Comparison of ENCODE assay signal across 9 mouse cellular contexts in genomic region chr8:126550944-126551357, GRCm38 (mm10). TPM values are rescaled to one million over a fixed set of nuclear protein-coding genes. Genes with fewer than 3 reads are reported as not detected.
DNase-seq lines count a peak whose midpoint lies in the region; ATAC-seq and TF ChIP-seq lines count a peak whose summit lies in the region.
"Had no signal": no experiment of that assay in that cellular context is flagged by ENCODE, and none has a peak within 500 bp of the region (broad histone marks: within the 10 kb centered on the region; RNA-seq: fewer than 3 reads in every experiment).

No protein-coding gene starts in this region.

- ATAC-seq in embryonic facial prominence, embryonic 15.5 days (ENCODE audit: insufficient number of reproducible peaks, low FRiP score, low TSS enrichment, low read depth), result no peak
- peak; percentile 33; the same call in 1 of the 2 replicates for ATAC-seq in liver, embryonic 16.5 days (ENCODE audit: low read depth)
- no peak for ATAC-seq in erythroid progenitor cell, adult 5-6 weeks (replicated peaks; ENCODE audit: low FRiP score, poor library complexity, severe bottlenecking)

- H3K9me3 ChIP-seq in embryonic facial prominence, embryonic 15.5 days (replicated peaks), result no peaks in the 10 kb centered on the region
- no peaks in the 10 kb centered on the region for H3K9me3 ChIP-seq in embryonic facial prominence, embryonic 10.5 days
- H3K9me3 ChIP-seq in ES-Bruce4 (replicated peaks; ENCODE audit: control insufficient read depth, insufficient read depth, low read length, poor library complexity, severe bottlenecking), result no peaks in the 10 kb centered on the region
- no peaks in the 10 kb centered on the region for H3K9me3 ChIP-seq in liver, embryonic 16.5 days (replicated peaks; ENCODE audit: control insufficient read depth, low read length)
- H3K9me3 ChIP-seq: midbrain, embryonic 12.5 days had no signal

- TF ChIP-seq POLR2A in ES-Bruce4 (IDR thresholded peaks at IDR 0.05; ENCODE audit: insufficient read depth, low read length), result no peak
- TF ChIP-seq POLR2A in thymus, adult 2 months (IDR thresholded peaks at IDR 0.05; ENCODE audit: control insufficient read depth, extremely low read depth, insufficient read depth, low read length, poor library complexity), result no peak

- intact Hi-C loops in gastrocnemius, postnatal 14 days (cut with DNase I; ENCODE audit: low total_unique reads), result loop anchor here (10.0 kb wide), 1 partner anchor 46 kb away; no protein-coding TSS in a partner anchor

- no peaks in the 10 kb centered on the region for H3K36me3 ChIP-seq in embryonic facial prominence, embryonic 15.5 days
- H3K36me3 ChIP-seq in embryonic facial prominence, embryonic 10.5 days (replicated peaks), result no peaks in the 10 kb centered on the region
- H3K36me3 ChIP-seq in ES-Bruce4 (ENCODE audit: control insufficient read depth, insufficient read depth, low read length, poor library complexity, severe bottlenecking), result no peaks in the 10 kb centered on the region
- H3K36me3 ChIP-seq in liver, embryonic 16.5 days (ENCODE audit: control insufficient read depth, insufficient read depth), result no peaks in the 10 kb centered on the region
- H3K36me3 ChIP-seq in thymus, adult 2 months (ENCODE audit: control insufficient read depth, insufficient read depth, low read length), result no peaks in the 10 kb centered on the region
- H3K36me3 ChIP-seq: midbrain, embryonic 12.5 days had no signal

- H3K4me3 ChIP-seq in embryonic facial prominence, embryonic 15.5 days (replicated peaks), result no peak overlapping the region
- H3K4me3 ChIP-seq in embryonic facial prominence, embryonic 10.5 days, result no peak overlapping the region
- no peak overlapping the region for H3K4me3 ChIP-seq in ES-Bruce4 (ENCODE audit: low read depth, low read length)
- no peak overlapping the region for H3K4me3 ChIP-seq in liver, embryonic 16.5 days (ENCODE audit: low read depth, low read length)
- H3K4me3 ChIP-seq in thymus, adult 2 months (ENCODE audit: control insufficient read depth, insufficient read depth, low read length), result no peak overlapping the region
- H3K4me3 ChIP-seq: midbrain, embryonic 12.5 days had no signal

- TF ChIP-seq EP300 in ES-Bruce4 (IDR thresholded peaks at IDR 0.05; ENCODE audit: insufficient read depth, low read depth, low read length), result no peak

- TF ChIP-seq CTCF in ES-Bruce4 (IDR thresholded peaks at IDR 0.05; ENCODE audit: low read depth, low read length), result no peak
- TF ChIP-seq CTCF in thymus, adult 2 months (IDR thresholded peaks at IDR 0.05; ENCODE audit: borderline replicate concordance, control insufficient read depth, extremely low read depth, insufficient read depth, low read length, poor library complexity), result no peak

- DNase-seq in embryonic facial prominence, embryonic 10.5 days (ENCODE audit: low spot score), result no peak
- peak; percentile 47 for DNase-seq in gastrocnemius, postnatal 14 days
- no peak for DNase-seq in thymus, adult 2 months
- DNase-seq in cerebellum, adult 8-10 months, result no peak

- 51% methylated on average over 5 of the region's 5 CpGs for WGBS in embryonic facial prominence, embryonic 15.5 days
- 79% methylated on average over 5 of the region's 5 CpGs for WGBS in embryonic facial prominence, embryonic 10.5 days
- WGBS in liver, embryonic 16.5 days (ENCODE audit: insufficient replicate concordance), result 11% methylated on average over 5 of the region's 5 CpGs
- 16% methylated on average over 5 of the region's 5 CpGs for WGBS in thymus, adult 2 months

- H3K27me3 ChIP-seq in embryonic facial prominence, embryonic 15.5 days, result no peaks in the 10 kb centered on the region
- H3K27me3 ChIP-seq in embryonic facial prominence, embryonic 10.5 days (replicated peaks; ENCODE audit: low read depth, poor library complexity, severe bottlenecking), result no peaks in the 10 kb centered on the region
- no peaks in the 10 kb centered on the region for H3K27me3 ChIP-seq in ES-Bruce4 (ENCODE audit: control insufficient read depth, insufficient read depth, low read length, poor library complexity, severe bottlenecking)
- no peaks in the 10 kb centered on the region for H3K27me3 ChIP-seq in liver, embryonic 16.5 days (ENCODE audit: control insufficient read depth, insufficient read depth, low read depth, low read length)
- H3K27me3 ChIP-seq in thymus, adult 2 months (ENCODE audit: control insufficient read depth, insufficient read depth, low read length), result no peaks in the 10 kb centered on the region
- H3K27me3 ChIP-seq: midbrain, embryonic 12.5 days had no signal

- H3K4me1 ChIP-seq in embryonic facial prominence, embryonic 15.5 days, result peaks cover 6% of the 10 kb centered on the region; the same call in 1 of the 2 replicates
- peaks cover 5% of the 10 kb centered on the region; the same call in 1 of the 2 replicates for H3K4me1 ChIP-seq in embryonic facial prominence, embryonic 10.5 days
- H3K4me1 ChIP-seq in ES-Bruce4 (ENCODE audit: control insufficient read depth, insufficient read depth, low read length), result no peaks in the 10 kb centered on the region
- peaks cover 6% of the 10 kb centered on the region for H3K4me1 ChIP-seq in liver, embryonic 16.5 days (ENCODE audit: control insufficient read depth, low read depth, low read length)
- H3K4me1 ChIP-seq in thymus, adult 2 months (replicated peaks; ENCODE audit: control insufficient read depth, insufficient read depth, low read length), result no peaks in the 10 kb centered on the region

- H3K9ac ChIP-seq in embryonic facial prominence, embryonic 15.5 days, result no peak overlapping the region
- H3K9ac ChIP-seq in ES-Bruce4 (ENCODE audit: low read depth, poor library complexity, severe bottlenecking), result no peak overlapping the region; the same call in none of the 2 replicates
- no peak overlapping the region for H3K9ac ChIP-seq in liver, embryonic 16.5 days (ENCODE audit: low read depth, low read length)
- H3K9ac ChIP-seq: midbrain, embryonic 12.5 days had no signal

- H3K27ac ChIP-seq in embryonic facial prominence, embryonic 15.5 days (replicated peaks), result peak overlapping the region; percentile 22; the same call in 1 of the 2 replicates
- H3K27ac ChIP-seq in embryonic facial prominence, embryonic 10.5 days (replicated peaks), result no peak overlapping the region
- peak overlapping the region; percentile 22; the same call in 1 of the 2 replicates for H3K27ac ChIP-seq in ES-Bruce4 (ENCODE audit: insufficient read depth, low read length)
- no peak overlapping the region for H3K27ac ChIP-seq in liver, embryonic 16.5 days (ENCODE audit: low read length)
- no peak overlapping the region for H3K27ac ChIP-seq in thymus, adult 2 months (ENCODE audit: control insufficient read depth, insufficient read depth, low read length)
- H3K27ac ChIP-seq: midbrain, embryonic 12.5 days had no signal

- no peak overlapping the region for H3K4me2 ChIP-seq in embryonic facial prominence, embryonic 15.5 days (replicated peaks)
- no peak overlapping the region for H3K4me2 ChIP-seq in liver, embryonic 16.5 days (ENCODE audit: low read depth, low read length)
- H3K4me2 ChIP-seq: midbrain, embryonic 12.5 days had no signal

RNA-seq across cellular contexts. Expression of gene Irf2bp2, which starts 42.8 kb away (rescaled TPM):
- polyA plus RNA-seq in embryonic facial prominence, embryonic 15.5 days (2015; fragmentation: Nextera tagmentation; extraction: Ambion mirVana), result 12.5 and 14.7 TPM in 2 replicates
- 4.5 and 5.4 TPM in 2 replicates for polyA plus RNA-seq in embryonic facial prominence, embryonic 10.5 days (2016; fragmentation: Nextera tagmentation; extraction: Ambion mirVana)
- polyA plus RNA-seq in ES-Bruce4 (2011; ENCODE audit: insufficient read depth, insufficient read length, low read depth, missing spikeins), result 37.6 and 39.6 TPM in 2 replicates
- 10 to 100 TPM; 38.7 to 45.5 TPM for total RNA-seq in gastrocnemius, postnatal 14 days (2021)
- polyA plus RNA-seq in liver, embryonic 16.5 days (2015; fragmentation: Nextera tagmentation; extraction: Ambion mirVana), result 3.3 TPM in 2 replicates
- total RNA-seq in erythroid progenitor cell, adult 5-6 weeks (2015; ENCODE audit: low replicate concordance), result 19.8 and 24.7 TPM in 2 replicates
- 8.8 and 18.0 TPM in 2 replicates for total RNA-seq in erythroid progenitor cell, adult 5-6 weeks (2017; ENCODE audit: low replicate concordance)
- 71.7 and 113 TPM in 2 replicates for polyA plus RNA-seq in thymus, adult 2 months (2012; rRNA removed)

Comparison
In these comparisons a context has a peak if more than half of its experiments do, and no peak if none do; other contexts are left out.
1. H3K27ac ChIP-seq: peak in embryonic facial prominence, embryonic 15.5 days (single experiment) and ES-Bruce4 (single experiment); none in embryonic facial prominence, embryonic 10.5 days (single experiment), liver, embryonic 16.5 days (single experiment) and thymus, adult 2 months (single experiment).